Mouse (Mus musculus) olfactory bulb, adult 2 months (tissue): ENCODE measurements around the gene Syn3.

Experiments used
- CTCF ChIP-seq: fragments of 200-500 bp; IDR thresholded peaks from 2 replicates; pipeline ENCODE4 v1.5.1; 2012; ENCODE audit warnings: low read depth, mild to moderate bottlenecking, low read length, moderate library complexity; ENCODE audit not compliant: insufficient read depth
- POLR2A ChIP-seq: fragments of 200-500 bp; IDR thresholded peaks from 2 replicates; pipeline ENCODE4 v1.6.1; 2012; ENCODE audit warnings: mild to moderate bottlenecking, low read depth, low read length, moderate library complexity; ENCODE audit not compliant: insufficient read depth

DNA sequence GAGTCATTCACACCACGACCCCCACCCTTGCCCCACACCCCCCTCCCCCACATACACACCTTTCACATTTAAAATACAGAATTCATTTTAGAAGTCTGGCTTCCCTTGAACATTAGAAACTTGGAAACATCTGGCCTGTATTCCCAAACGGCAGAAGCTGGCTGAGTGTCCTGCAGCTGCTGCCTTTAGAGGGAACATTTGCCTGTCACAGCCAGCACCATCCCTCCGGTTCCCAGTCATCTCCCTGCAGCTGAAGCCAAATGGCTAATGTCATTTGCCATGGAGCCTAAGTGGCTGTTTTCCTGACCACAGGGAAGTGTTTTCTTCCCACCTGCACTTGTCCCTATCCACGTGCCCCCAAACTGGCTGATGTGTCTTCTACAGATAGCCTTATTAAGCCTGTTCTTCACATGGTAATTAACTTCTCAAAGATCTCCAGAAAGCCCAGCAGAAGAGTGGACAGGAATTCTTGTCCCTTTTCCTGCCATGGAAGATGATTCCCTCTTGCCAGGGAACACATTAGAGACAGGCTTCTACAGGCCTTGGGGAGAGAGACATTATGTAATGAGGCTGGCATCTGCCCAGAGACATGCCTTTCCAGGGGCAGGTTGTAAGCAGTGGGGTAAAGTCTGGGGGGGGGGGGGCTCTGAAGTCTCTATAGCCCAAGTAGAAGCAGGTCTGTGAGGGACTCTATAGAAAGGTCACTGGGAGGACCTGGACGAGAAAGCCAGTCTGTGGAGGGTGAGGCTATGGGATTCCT is 43.2 kb downstream of the Syn3 start:
- no peak for TF ChIP-seq CTCF
- no peak for TF ChIP-seq POLR2A
